Mouse (Mus musculus): ENCODE measurements around the gene Zfyve1.

- no peak for TF ChIP-seq GATA1 (IDR thresholded peaks at IDR 0.05; ENCODE audit: borderline replicate concordance, low read length)
- no peak for TF ChIP-seq FLI1 (IDR thresholded peaks at IDR 0.05; ENCODE audit: low read length)
Observed at GRCm38 (mm10) chr12:83582747-83583146, 14.3 kb downstream of the Zfyve1 start.
